Comparison of ENCODE assay signal across 14 mouse cellular contexts in the genomic region with DNA sequence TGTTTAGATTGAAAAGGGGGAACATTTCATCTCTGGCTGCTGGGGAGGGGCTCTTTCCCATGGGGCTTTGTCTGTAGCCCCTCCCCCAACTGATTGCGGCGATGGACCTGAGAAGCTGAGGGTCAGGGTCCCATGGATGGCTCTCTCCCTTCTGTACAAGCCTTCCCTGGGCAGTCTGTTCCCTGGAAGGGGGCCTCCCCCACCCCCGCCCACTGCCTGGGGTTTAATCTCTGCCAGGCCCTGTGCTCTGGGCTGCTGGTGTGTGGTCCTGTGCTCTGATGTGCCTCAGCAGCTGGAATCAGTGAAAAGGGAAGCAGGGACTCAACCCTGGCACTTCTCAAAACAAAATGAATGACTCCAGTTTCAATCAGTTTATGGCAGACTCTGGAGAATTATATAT. TPM values are rescaled to one million over a fixed set of nuclear protein-coding genes. Genes with fewer than 3 reads are reported as not detected.
DNase-seq lines count a peak whose midpoint lies in the region; ATAC-seq and TF ChIP-seq lines count a peak whose summit lies in the region.
"Had no signal": no experiment of that assay in that cellular context is flagged by ENCODE, and none has a peak within 500 bp of the region (broad histone marks: within the 10 kb centered on the region; RNA-seq: fewer than 3 reads in every experiment).

No protein-coding gene starts in this region.

- DNase-seq in forebrain, embryonic 11.5 days (ENCODE audit: low spot score), result peak; percentile 68
- DNase-seq in forebrain, postnatal 0 days, result no peak
- peak; percentile 53 for DNase-seq in retina, postnatal 1 day
- DNase-seq in retina, embryonic 14.5 days (ENCODE audit: low spot score), result no peak
- DNase-seq in c-Kit-positive CD71-positive TER-119-positive erythroid progenitor cells, embryonic 14.5 days (ENCODE audit: low spot score), result no peak
- DNase-seq in gastrocnemius, postnatal 36 days, result no peak
- DNase-seq: adrenal gland, adult 2 months; kidney, adult 2 months; spleen, adult 18-20 months; thymus, postnatal 4 days had no signal

- H3K9me3 ChIP-seq in forebrain, embryonic 11.5 days (ENCODE audit: control insufficient read depth, low read length), result no peaks in the 10 kb centered on the region
- no peaks in the 10 kb centered on the region for H3K9me3 ChIP-seq in forebrain, postnatal 0 days (ENCODE audit: low read length)
- H3K9me3 ChIP-seq in intestine, embryonic 15.5 days, result no peaks in the 10 kb centered on the region
- H3K9me3 ChIP-seq in neural tube, embryonic 15.5 days (replicated peaks), result no peaks in the 10 kb centered on the region
- H3K9me3 ChIP-seq: liver, embryonic 12.5 days had no signal

- H3K4me1 ChIP-seq in forebrain, embryonic 11.5 days (replicated peaks; ENCODE audit: control insufficient read depth, insufficient read depth, low read length), result peaks cover 4% of the 10 kb centered on the region; the same call in 1 of the 2 replicates
- H3K4me1 ChIP-seq in forebrain, postnatal 0 days (ENCODE audit: insufficient read depth), result no peaks in the 10 kb centered on the region
- peaks cover 4% of the 10 kb centered on the region; the same call in 1 of the 2 replicates for H3K4me1 ChIP-seq in intestine, embryonic 15.5 days (replicated peaks)
- H3K4me1 ChIP-seq in neural tube, embryonic 15.5 days, result peaks cover 5% of the 10 kb centered on the region; the same call in 1 of the 2 replicates
- H3K4me1 ChIP-seq: liver, embryonic 12.5 days had no signal

- no peak overlapping the region for H3K4me3 ChIP-seq in forebrain, embryonic 11.5 days (ENCODE audit: low read depth, low read length)
- H3K4me3 ChIP-seq in forebrain, postnatal 0 days (ENCODE audit: low read depth, low read length), result no peak overlapping the region
- no peak overlapping the region for H3K4me3 ChIP-seq in intestine, embryonic 15.5 days (replicated peaks)
- no peak overlapping the region for H3K4me3 ChIP-seq in neural tube, embryonic 15.5 days (replicated peaks)
- H3K4me3 ChIP-seq: liver, embryonic 12.5 days had no signal

- H3K9ac ChIP-seq in forebrain, embryonic 11.5 days (ENCODE audit: low read length), result no peak overlapping the region; the same call in 1 of the 2 replicates
- H3K9ac ChIP-seq in forebrain, postnatal 0 days, result no peak overlapping the region
- no peak overlapping the region for H3K9ac ChIP-seq in intestine, embryonic 15.5 days
- 0 out of 2 replicates have a peak overlapping the region, but pooled peaks have one; percentile 7 for H3K9ac ChIP-seq in neural tube, embryonic 15.5 days (replicated peaks)
- H3K9ac ChIP-seq: liver, embryonic 12.5 days had no signal

- 0% methylated on average over 3 of the region's 3 CpGs for WGBS in forebrain, embryonic 11.5 days
- 6% methylated on average over 3 of the region's 3 CpGs for WGBS in forebrain, postnatal 0 days
- WGBS in intestine, embryonic 15.5 days, result 14% methylated on average over 3 of the region's 3 CpGs
- WGBS in neural tube, embryonic 15.5 days, result 13% methylated on average over 3 of the region's 3 CpGs

- H3K36me3 ChIP-seq in forebrain, embryonic 11.5 days (ENCODE audit: control insufficient read depth, insufficient read depth, low read length), result no peaks in the 10 kb centered on the region
- no peaks in the 10 kb centered on the region for H3K36me3 ChIP-seq in forebrain, postnatal 0 days (ENCODE audit: insufficient read depth)
- no peaks in the 10 kb centered on the region for H3K36me3 ChIP-seq in intestine, embryonic 15.5 days
- H3K36me3 ChIP-seq in neural tube, embryonic 15.5 days, result no peaks in the 10 kb centered on the region
- H3K36me3 ChIP-seq: liver, embryonic 12.5 days had no signal

- H3K4me2 ChIP-seq in forebrain, embryonic 11.5 days (ENCODE audit: low read depth, low read length, severe bottlenecking), result no peak overlapping the region
- no peak overlapping the region for H3K4me2 ChIP-seq in forebrain, postnatal 0 days (ENCODE audit: low read depth)
- H3K4me2 ChIP-seq in intestine, embryonic 15.5 days (replicated peaks), result peak overlapping the region; percentile 48
- H3K4me2 ChIP-seq in neural tube, embryonic 15.5 days, result no peak overlapping the region
- H3K4me2 ChIP-seq: liver, embryonic 12.5 days had no signal

- no peak for TF ChIP-seq CTCF in forebrain, postnatal 0 days (IDR thresholded peaks at IDR 0.05; ENCODE audit: low read depth)

- H3K27ac ChIP-seq in forebrain, embryonic 11.5 days (ENCODE audit: low read depth, low read length), result no peak overlapping the region; the same call in 1 of the 2 replicates
- no peak overlapping the region for H3K27ac ChIP-seq in forebrain, postnatal 0 days (ENCODE audit: low read depth, low read length)
- H3K27ac ChIP-seq in intestine, embryonic 15.5 days, result no peak overlapping the region
- H3K27ac ChIP-seq in neural tube, embryonic 15.5 days (replicated peaks), result no peak overlapping the region
- H3K27ac ChIP-seq: liver, embryonic 12.5 days had no signal

- no peaks in the 10 kb centered on the region; the same call in 1 of the 2 replicates for H3K27me3 ChIP-seq in forebrain, embryonic 11.5 days (ENCODE audit: control insufficient read depth, insufficient read depth, low read length)
- no peaks in the 10 kb centered on the region for H3K27me3 ChIP-seq in forebrain, postnatal 0 days (ENCODE audit: insufficient read depth, low read length)
- no peaks in the 10 kb centered on the region for H3K27me3 ChIP-seq in intestine, embryonic 15.5 days (replicated peaks)
- no peaks in the 10 kb centered on the region for H3K27me3 ChIP-seq in neural tube, embryonic 15.5 days (replicated peaks)
- H3K27me3 ChIP-seq: liver, embryonic 12.5 days had no signal

- intact Hi-C loops in gastrocnemius, postnatal 36 days (cut with DNase I), result no loop called here

- ATAC-seq in forebrain, embryonic 11.5 days (replicated peaks; ENCODE audit: low FRiP score), result peak; percentile 80
- no peak for ATAC-seq in forebrain, postnatal 0 days
- peak; percentile 61 for ATAC-seq in intestine, embryonic 15.5 days
- no peak for ATAC-seq in neural tube, embryonic 15.5 days (ENCODE audit: low FRiP score)
- ATAC-seq: liver, embryonic 12.5 days had no signal

RNA-seq across cellular contexts. Expression of a gene that starts 16.8 kb away (rescaled TPM):
- polyA plus RNA-seq in forebrain, embryonic 11.5 days (2014; fragmentation: Nextera tagmentation; extraction: Ambion mirVana), result 6.7 and 6.8 TPM in 2 replicates
- total RNA-seq in forebrain, postnatal 0 days (2014; rRNA removed), result 9.5 and 16.9 TPM in 2 replicates
- polyA plus RNA-seq in forebrain, postnatal 0 days (2015; fragmentation: Nextera tagmentation; extraction: Ambion mirVana), result 7.9 and 12.3 TPM in 2 replicates
- 8.1 and 9.6 TPM in 2 replicates for polyA plus RNA-seq in intestine, embryonic 15.5 days (2015; fragmentation: Nextera tagmentation; extraction: Ambion mirVana)
- polyA plus RNA-seq in neural tube, embryonic 15.5 days (2015; fragmentation: Nextera tagmentation; extraction: Ambion mirVana), result 13.1 and 15.1 TPM in 2 replicates
- 1 to 10 TPM in 1 of 2 experiments, under 1 TPM in 1; 0.76 to 1.1 TPM for total RNA-seq in gastrocnemius, postnatal 36 days (2021)

RNA-seq across cellular contexts. Expression of a gene that starts 41.3 kb away (rescaled TPM):
- 0.63 and 0.67 TPM in 2 replicates for polyA plus RNA-seq in forebrain, embryonic 11.5 days (2014; fragmentation: Nextera tagmentation; extraction: Ambion mirVana)
- not detected in 2 replicates for total RNA-seq in forebrain, postnatal 0 days (2014; rRNA removed)
- polyA plus RNA-seq in forebrain, postnatal 0 days (2015; fragmentation: Nextera tagmentation; extraction: Ambion mirVana), result not detected in 2 replicates
- 0.36 and 0.47 TPM in 2 replicates for polyA plus RNA-seq in intestine, embryonic 15.5 days (2015; fragmentation: Nextera tagmentation; extraction: Ambion mirVana)
- 0.63 and 0.67 TPM in 2 replicates for polyA plus RNA-seq in neural tube, embryonic 15.5 days (2015; fragmentation: Nextera tagmentation; extraction: Ambion mirVana)
- not detected for total RNA-seq in gastrocnemius, postnatal 36 days (2021)
- total RNA-seq: layer of hippocampus, postnatal 14 days had no signal

Comparison
In these comparisons a context has a peak if more than half of its experiments do, and no peak if none do; other contexts are left out.
1. ATAC-seq: peak in forebrain, embryonic 11.5 days (single experiment) and intestine, embryonic 15.5 days (single experiment); none in forebrain, postnatal 0 days (single experiment) and neural tube, embryonic 15.5 days (single experiment).
2. DNase-seq: peak in forebrain, embryonic 11.5 days (single experiment) and retina, postnatal 1 day (single experiment); none in forebrain, postnatal 0 days (single experiment), retina, embryonic 14.5 days (single experiment), c-Kit-positive CD71-positive TER-119-positive erythroid progenitor cells, embryonic 14.5 days (single experiment) and gastrocnemius, postnatal 36 days (0 of 2).